17 mouse cellular contexts compared by ENCODE assay signal in genomic region chr12:49743402-49743801, GRCm38 (mm10).
"Had no signal": no experiment of that assay in that cellular context is flagged by ENCODE, and none has a peak within 500 bp of the region (broad histone marks: within the 10 kb centered on the region; RNA-seq: fewer than 3 reads in every experiment).

No protein-coding gene starts in this region.

- H3K27ac ChIP-seq: midbrain, embryonic 10.5 days; midbrain, embryonic 13.5 days; midbrain, embryonic 15.5 days; neural tube, embryonic 13.5 days; neural tube, embryonic 15.5 days had no signal

- H3K4me3 ChIP-seq: midbrain, embryonic 10.5 days; midbrain, embryonic 13.5 days; midbrain, embryonic 15.5 days; myocyte; neural tube, embryonic 13.5 days; neural tube, embryonic 15.5 days had no signal

- ATAC-seq: midbrain, embryonic 13.5 days; midbrain, embryonic 15.5 days had no signal

- H3K9ac ChIP-seq: lung, embryonic 14.5 days; midbrain, embryonic 13.5 days; midbrain, embryonic 15.5 days; neural tube, embryonic 13.5 days; neural tube, embryonic 15.5 days had no signal

- H3K27me3 ChIP-seq: midbrain, embryonic 13.5 days; midbrain, embryonic 15.5 days; neural tube, embryonic 13.5 days; neural tube, embryonic 15.5 days had no signal

- DNase-seq: lung, adult 18-20 months; lung, embryonic 14.5 days; lung, postnatal 10 days; lung, postnatal 4 days; retina, postnatal 1 day; right cerebral cortex, postnatal 14 days; right cerebral cortex, postnatal 4 days; spleen, adult 18-20 months; thymus, adult 2 months; thymus, postnatal 25 days; thymus, postnatal 4 days had no signal

- H3K9me3 ChIP-seq: midbrain, embryonic 10.5 days; midbrain, embryonic 13.5 days; midbrain, embryonic 15.5 days; neural tube, embryonic 13.5 days; neural tube, embryonic 15.5 days had no signal

- H3K36me3 ChIP-seq: midbrain, embryonic 10.5 days; midbrain, embryonic 13.5 days; midbrain, embryonic 15.5 days; neural tube, embryonic 13.5 days; neural tube, embryonic 15.5 days had no signal

- H3K4me2 ChIP-seq: lung, embryonic 14.5 days; midbrain, embryonic 13.5 days; midbrain, embryonic 15.5 days; neural tube, embryonic 13.5 days; neural tube, embryonic 15.5 days had no signal

- H3K4me1 ChIP-seq: midbrain, embryonic 10.5 days; midbrain, embryonic 13.5 days; midbrain, embryonic 15.5 days; neural tube, embryonic 13.5 days; neural tube, embryonic 15.5 days had no signal
